Mouse (Mus musculus): ENCODE measurements around the gene Tmem50b. TPM values are rescaled to one million over a fixed set of nuclear protein-coding genes. Genes with fewer than 3 reads are reported as not detected.

The Tmem50b gene
- polyA plus RNA-seq, 2 experiments = 25.4 to 46.7 TPM

DNA sequence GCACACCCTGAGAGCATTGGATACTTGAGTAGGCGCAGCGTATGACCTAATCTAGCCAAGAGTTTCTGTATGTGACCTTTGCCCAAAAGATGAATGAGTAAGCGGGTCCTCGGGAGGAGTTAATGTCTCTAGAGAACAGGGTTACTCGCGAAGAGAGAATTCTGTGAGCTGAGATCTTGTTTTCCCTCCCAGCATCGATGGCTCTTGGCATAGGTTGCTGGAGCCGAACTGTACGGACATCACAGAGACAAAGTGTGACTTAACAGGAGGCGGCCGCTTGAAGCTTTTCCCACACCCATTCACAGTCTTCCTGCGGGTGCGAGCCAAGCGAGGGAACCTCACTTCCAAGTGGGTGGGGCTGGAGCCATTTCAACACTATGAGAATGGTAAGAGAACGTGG lies 39.9 kb downstream of the Tmem50b start:
- Histone ChIP-seq H3K36me3 (ENCODE audit: control insufficient read depth, insufficient read depth, low read length) (peaks cover 55% of the 10 kb centered on the region), H3K4me2 (replicated peaks; ENCODE audit: low read depth, low read length, severe bottlenecking) (no peak overlapping the region), H3K27ac (replicated peaks; ENCODE audit: low read depth, low read length) (no peak overlapping the region), H3K9ac (ENCODE audit: low read depth, low read length, severe bottlenecking) (no peak overlapping the region), H3K9me3 (ENCODE audit: control insufficient read depth, low read length) (no peaks in the 10 kb centered on the region), H3K4me1 (ENCODE audit: control insufficient read depth, insufficient read depth, low read length) (peaks cover 10% of the 10 kb centered on the region), H3K27me3 (ENCODE audit: control insufficient read depth, insufficient read depth, low read length) (no peaks in the 10 kb centered on the region), H3K4me3 (replicated peaks; ENCODE audit: low read length) (no peak overlapping the region)
- TF ChIP-seq POLR2A (IDR thresholded peaks at IDR 0.05; ENCODE audit: borderline replicate concordance, extremely low read depth, insufficient read depth, insufficient read length) = no peak
- ATAC-seq (ENCODE audit: low FRiP score, low read depth) = no peak
- WGBS = 90% methylated on average over 15 of the region's 15 CpGs
- no peak for DNase-seq (ENCODE audit: low spot score)

DNA sequence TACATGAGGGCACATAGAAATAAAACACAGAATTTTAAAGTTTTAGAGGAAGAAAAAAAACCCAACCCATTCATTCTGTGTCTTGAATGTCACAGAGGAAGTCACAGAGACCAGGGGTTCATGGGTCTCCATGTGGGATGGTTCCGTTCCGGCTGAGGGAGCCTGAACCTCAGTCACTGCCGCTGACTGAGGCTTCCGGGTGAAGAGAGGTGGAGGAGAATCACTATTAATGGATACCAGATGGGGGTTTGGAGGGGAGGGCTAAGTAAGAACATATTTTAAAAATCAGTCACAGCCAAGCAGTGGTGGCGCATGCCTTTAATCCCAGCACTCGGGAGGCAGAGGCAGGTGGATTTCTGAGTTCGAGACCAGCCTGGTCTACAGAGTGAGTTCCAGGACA lies 40.4 kb downstream of the Tmem50b start:
- no peak overlapping the region for H3K4me3 ChIP-seq (replicated peaks; ENCODE audit: low read length)
- WGBS = 36% methylated on average over 7 of the region's 7 CpGs
- H3K27me3 ChIP-seq (ENCODE audit: control insufficient read depth, insufficient read depth, low read length) = no peaks in the 10 kb centered on the region
- H3K4me2 ChIP-seq (replicated peaks; ENCODE audit: low read depth, low read length, severe bottlenecking) = no peak overlapping the region
- H3K36me3 ChIP-seq (ENCODE audit: control insufficient read depth, insufficient read depth, low read length) = peaks cover 50% of the 10 kb centered on the region
- no peak overlapping the region for H3K9ac ChIP-seq (ENCODE audit: low read depth, low read length, severe bottlenecking)
- DNase-seq (ENCODE audit: low spot score) (no peak), ATAC-seq (ENCODE audit: low FRiP score, low read depth) (no peak)
- H3K27ac ChIP-seq (replicated peaks; ENCODE audit: low read depth, low read length) = no peak overlapping the region; the same call in 1 of the 2 replicates
- H3K9me3 ChIP-seq (ENCODE audit: control insufficient read depth, low read length) = no peaks in the 10 kb centered on the region
- H3K4me1 ChIP-seq (ENCODE audit: control insufficient read depth, insufficient read depth, low read length) = peaks cover 10% of the 10 kb centered on the region
- no peak for TF ChIP-seq POLR2A (IDR thresholded peaks at IDR 0.05; ENCODE audit: borderline replicate concordance, extremely low read depth, insufficient read depth, insufficient read length)

DNA sequence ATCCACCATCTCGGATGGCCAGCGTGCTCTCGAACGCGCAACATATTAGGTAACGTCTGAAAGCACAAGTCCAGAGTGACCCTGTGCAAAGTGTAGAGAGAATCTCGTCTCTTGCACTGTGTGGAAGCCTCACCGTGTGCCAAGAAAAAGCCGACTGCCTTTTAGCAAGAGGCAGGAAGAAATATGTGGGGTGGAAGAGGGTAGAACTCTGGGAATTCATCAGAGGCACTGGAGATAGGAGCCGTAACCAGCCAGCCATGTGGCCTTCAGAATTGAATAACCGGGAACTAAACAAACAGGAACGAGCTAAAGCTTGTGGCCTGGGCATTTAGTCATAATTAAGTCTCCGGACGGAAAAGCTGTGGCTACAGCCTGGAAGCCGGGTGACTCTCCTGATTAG lies 40.9 kb downstream of the Tmem50b start:
- Histone ChIP-seq H3K4me1 (ENCODE audit: control insufficient read depth, insufficient read depth, low read length) (peaks cover 10% of the 10 kb centered on the region), H3K9me3 (ENCODE audit: control insufficient read depth, low read length) (no peaks in the 10 kb centered on the region), H3K27me3 (ENCODE audit: control insufficient read depth, insufficient read depth, low read length) (no peaks in the 10 kb centered on the region), H3K4me2 (replicated peaks; ENCODE audit: low read depth, low read length, severe bottlenecking) (no peak overlapping the region), H3K36me3 (ENCODE audit: control insufficient read depth, insufficient read depth, low read length) (peaks cover 45% of the 10 kb centered on the region), H3K9ac (ENCODE audit: low read depth, low read length, severe bottlenecking) (no peak overlapping the region), H3K27ac (replicated peaks; ENCODE audit: low read depth, low read length) (no peak overlapping the region; the same call in 1 of the 2 replicates), H3K4me3 (replicated peaks; ENCODE audit: low read length) (no peak overlapping the region)
- ATAC-seq (ENCODE audit: low FRiP score, low read depth) (no peak), DNase-seq (ENCODE audit: low spot score) (no peak)
- no peak for TF ChIP-seq POLR2A (IDR thresholded peaks at IDR 0.05; ENCODE audit: borderline replicate concordance, extremely low read depth, insufficient read depth, insufficient read length)
- 60% methylated on average over 15 of the region's 15 CpGs for WGBS

DNA sequence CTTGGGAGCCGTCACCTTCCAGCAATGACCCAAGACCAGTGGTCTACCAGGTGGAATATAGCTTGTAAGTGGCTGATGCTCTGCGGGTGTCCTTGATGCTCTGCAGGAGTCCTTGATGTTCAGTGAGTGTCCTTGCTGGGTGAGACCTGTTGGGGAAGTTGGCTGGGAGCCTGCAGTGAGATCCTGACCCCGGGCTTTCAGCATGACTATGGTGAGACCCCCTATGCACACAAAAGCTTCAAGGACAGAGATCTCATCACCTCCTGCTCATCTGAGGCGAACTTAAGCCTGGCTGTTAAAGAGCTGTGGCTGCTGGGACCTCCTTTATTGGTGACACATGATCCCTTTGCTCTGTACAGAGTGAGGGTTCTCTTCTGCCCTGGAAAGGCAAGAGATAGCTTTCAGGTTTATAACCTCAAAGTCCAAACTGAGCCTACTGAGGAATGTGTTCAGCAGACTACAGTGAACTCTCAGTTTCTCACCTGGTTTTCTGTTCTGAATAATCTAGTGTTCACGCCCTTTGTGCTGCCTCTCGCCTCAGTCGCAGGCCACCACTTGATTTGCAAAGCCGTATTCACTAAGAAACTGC lies 42.5 kb downstream of the Tmem50b start:
- Histone ChIP-seq H3K36me3 (ENCODE audit: control insufficient read depth, insufficient read depth, low read length) (peaks cover 33% of the 10 kb centered on the region), H3K4me3 (replicated peaks; ENCODE audit: low read length) (no peak overlapping the region), H3K9me3 (ENCODE audit: control insufficient read depth, low read length) (no peaks in the 10 kb centered on the region), H3K27ac (replicated peaks; ENCODE audit: low read depth, low read length) (no peak overlapping the region), H3K4me1 (ENCODE audit: control insufficient read depth, insufficient read depth, low read length) (peaks cover 10% of the 10 kb centered on the region), H3K4me2 (replicated peaks; ENCODE audit: low read depth, low read length, severe bottlenecking) (no peak overlapping the region), H3K9ac (ENCODE audit: low read depth, low read length, severe bottlenecking) (no peak overlapping the region), H3K27me3 (ENCODE audit: control insufficient read depth, insufficient read depth, low read length) (no peaks in the 10 kb centered on the region)
- ATAC-seq (ENCODE audit: low FRiP score, low read depth) (no peak), DNase-seq (ENCODE audit: low spot score) (no peak)
- 81% methylated on average over 8 of the region's 8 CpGs for WGBS
- TF ChIP-seq POLR2A (IDR thresholded peaks at IDR 0.05; ENCODE audit: borderline replicate concordance, extremely low read depth, insufficient read depth, insufficient read length) = no peak

DNA sequence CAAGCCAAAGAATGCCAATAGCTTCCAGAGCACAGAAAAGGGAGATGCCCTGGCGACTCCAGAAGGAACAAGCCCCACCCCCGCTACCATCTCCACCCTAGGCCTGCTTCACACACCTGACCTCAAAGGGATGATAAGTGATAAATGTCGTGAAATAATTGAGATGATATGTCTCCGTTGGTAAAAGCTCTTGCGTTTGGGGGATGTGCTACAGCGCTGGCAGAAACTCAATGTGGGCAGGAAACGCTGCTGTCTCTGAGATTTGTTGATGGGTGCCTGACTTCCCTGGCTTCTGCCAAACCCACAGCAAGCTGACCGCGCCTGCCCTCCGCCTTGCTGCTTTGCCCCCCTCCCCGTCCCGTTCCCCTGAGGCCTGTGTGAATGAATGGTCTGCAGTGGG lies 44.0 kb downstream of the Tmem50b start:
- no peak for TF ChIP-seq POLR2A (IDR thresholded peaks at IDR 0.05; ENCODE audit: borderline replicate concordance, extremely low read depth, insufficient read depth, insufficient read length)
- Histone ChIP-seq H3K9me3 (ENCODE audit: control insufficient read depth, low read length) (no peaks in the 10 kb centered on the region), H3K4me2 (replicated peaks; ENCODE audit: low read depth, low read length, severe bottlenecking) (no peak overlapping the region), H3K9ac (ENCODE audit: low read depth, low read length, severe bottlenecking) (no peak overlapping the region), H3K36me3 (ENCODE audit: control insufficient read depth, insufficient read depth, low read length) (peaks cover 27% of the 10 kb centered on the region), H3K4me1 (ENCODE audit: control insufficient read depth, insufficient read depth, low read length) (peaks cover 13% of the 10 kb centered on the region), H3K27ac (replicated peaks; ENCODE audit: low read depth, low read length) (no peak overlapping the region), H3K4me3 (replicated peaks; ENCODE audit: low read length) (no peak overlapping the region), H3K27me3 (ENCODE audit: control insufficient read depth, insufficient read depth, low read length) (no peaks in the 10 kb centered on the region)
- 53% methylated on average over 12 of the region's 12 CpGs for WGBS
- DNase-seq (ENCODE audit: low spot score) = no peak
- ATAC-seq (ENCODE audit: low FRiP score, low read depth) = no peak
